Mouse (Mus musculus) T-cell, adult 66 days (primary cell): ENCODE measurements around the gene C1qtnf6. TPM values are rescaled to one million over a fixed set of nuclear protein-coding genes. Genes with fewer than 3 reads are reported as not detected.

ENCODE experiments used
- total RNA-seq, 2 experiments: library from RNA; stranded (reverse); gene quantifications; 3 replicates in 1 of 2; 4 replicates in 1 of 2; pipeline ENCODE4 v1.2.4; 2023

Gene C1qtnf6
- total RNA-seq = 1 to 10 TPM; 1.3 to 2.0 TPM

GRCm38 (mm10) chr15:78530671-78531450, at the start of gene C1qtnf6:
C1qtnf6 (minus strand) TSS chr15:78531416.

GRCm38 (mm10) chr15:78572658-78573397, 41.6 kb upstream of the C1qtnf6 start, which contains the start of gene Rac2:
Rac2 (minus strand) TSS chr15:78572783.

GRCm38 (mm10) chr15:78544561-78545001, 13.4 kb upstream of the C1qtnf6 start, which contains the start of gene Sstr3:
Sstr3 (minus strand) TSS chr15:78544685.

GRCm38 (mm10) chr15:78494968-78495406, 36.2 kb downstream of the C1qtnf6 start, which contains the start of gene Il2rb:
Il2rb (minus strand) TSS chr15:78495271.

Other genes starting within 250 kb of the C1qtnf6 start
- 1 to 10 TPM in 1 of 2 experiments, under 1 TPM in 1; 0.86 to 2.4 TPM for gene Csf2rb2, start 225.7 kb downstream of the C1qtnf6 start, total RNA-seq
- gene Csf2rb, start 205.7 kb downstream of the C1qtnf6 start, total RNA-seq = 1 to 10 TPM; 2.5 to 5.4 TPM
- gene Tex33, start 135.5 kb downstream of the C1qtnf6 start, total RNA-seq = not detected
- gene Tst, start 125.5 kb downstream of the C1qtnf6 start, total RNA-seq = 1 to 10 TPM in 1 of 2 experiments, under 1 TPM in 1; 0.86 to 1.4 TPM
- gene Mpst, start 125.0 kb downstream of the C1qtnf6 start, total RNA-seq = 10 to 100 TPM; 19.1 to 22.3 TPM
- gene Kctd17, start 102.9 kb downstream of the C1qtnf6 start, total RNA-seq = 10 to 100 TPM in 1 of 2 experiments, 1 to 10 TPM in 1; 8.6 to 14.5 TPM
- gene Tmprss6, start 62.8 kb downstream of the C1qtnf6 start, total RNA-seq = not detected
- 100 to 1,000 TPM; 162 to 252 TPM for gene Il2rb, start 36.1 kb downstream of the C1qtnf6 start, total RNA-seq
- gene Sstr3, start 13.3 kb upstream of the C1qtnf6 start, total RNA-seq = not detected
- 100 to 1,000 TPM; 957 to 992 TPM for gene Rac2, start 41.4 kb upstream of the C1qtnf6 start, total RNA-seq
- 100 to 1,000 TPM; 177 to 202 TPM for gene Cyth4, start 65.6 kb upstream of the C1qtnf6 start, total RNA-seq
- gene Elfn2, start 187.4 kb upstream of the C1qtnf6 start, total RNA-seq = under 1 TPM; 0.15 to 0.86 TPM
- gene Mfng, start 242.1 kb upstream of the C1qtnf6 start, total RNA-seq = 100 to 1,000 TPM; 126 to 142 TPM